Mouse (Mus musculus): ENCODE measurements at regions not wholly inside any gene's neighbourhood (a gene's known extent, or its start where the extent isn't known, plus 50 kb on each side); places are given as distances from the start of the nearest gene placed in this dataset.
"Not testable (repeated sequence)": the region's sequence is repeated elsewhere in the genome, so short reads cannot be mapped to it uniquely, and the experiment has no call there.

GRCm38 (mm10) chrX:105655591-105655990 is 108.5 kb upstream of the Fgf16 start:
- DNase-seq: not testable (repeated sequence)

DNA sequence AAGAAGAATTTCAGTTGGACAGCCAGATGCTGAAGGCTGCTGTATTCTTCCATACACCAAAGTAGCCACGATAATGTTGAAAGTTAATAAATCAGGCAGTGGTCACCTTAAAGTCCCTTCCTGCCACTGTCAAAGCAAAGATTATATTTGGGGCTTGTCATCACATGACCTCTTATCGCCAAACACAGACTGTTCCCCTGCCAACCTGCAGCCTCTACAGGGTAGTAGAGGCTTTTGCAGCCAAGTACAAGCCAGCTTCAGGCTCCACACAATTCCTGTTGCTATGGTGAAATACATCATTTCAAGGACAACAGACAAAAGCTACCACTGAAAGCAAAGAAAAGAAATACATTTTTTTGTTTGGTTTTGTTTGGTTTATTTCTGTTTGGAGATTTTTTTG is 93.5 kb upstream of the Fgf16 start:
- no peak for DNase-seq

DNA sequence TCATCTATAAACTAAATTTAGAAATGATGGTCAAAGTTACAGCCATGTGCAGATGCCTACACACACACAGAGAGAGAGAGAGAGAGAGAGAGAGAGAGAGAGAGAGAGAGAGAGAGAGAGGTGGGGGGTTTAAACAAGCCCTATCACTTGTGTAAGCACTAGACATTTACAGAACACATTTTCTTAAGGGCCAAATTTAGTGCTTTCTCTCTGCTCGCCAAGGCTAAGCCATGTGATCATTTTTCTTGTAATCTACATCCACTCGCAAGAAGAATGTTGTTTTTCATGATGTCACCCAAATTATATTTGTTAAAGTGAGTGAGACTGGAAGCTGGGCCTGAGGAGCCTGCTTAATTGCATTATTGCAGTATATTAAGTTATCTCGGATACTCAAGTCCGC is 92.8 kb upstream of the Fgf16 start:
- no peak for DNase-seq

GRCm38 (mm10) chrX:105674860-105675259 is 89.2 kb upstream of the Fgf16 start:
- DNase-seq: no peak

DNA sequence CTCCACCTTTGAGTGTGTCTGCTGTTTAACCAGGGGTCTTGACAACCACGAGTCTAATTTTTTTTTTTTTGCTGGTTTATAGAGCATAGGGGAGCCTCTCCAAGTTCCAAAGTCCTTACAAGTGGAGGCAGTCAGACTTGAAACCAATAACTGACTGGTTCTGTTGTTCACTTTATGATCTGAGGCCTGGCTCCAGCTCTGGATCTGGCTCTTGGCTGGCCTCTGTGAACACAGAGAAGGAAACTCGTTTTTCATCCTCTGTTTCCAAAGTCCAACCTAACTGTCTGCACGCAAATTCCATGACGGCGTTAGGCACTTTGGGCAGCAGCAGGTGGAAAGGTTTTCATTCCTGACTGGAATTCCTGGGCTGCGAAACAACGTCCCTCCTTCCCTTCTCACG is 80.4 kb upstream of the Fgf16 start:
- DNase-seq: no peak

DNA sequence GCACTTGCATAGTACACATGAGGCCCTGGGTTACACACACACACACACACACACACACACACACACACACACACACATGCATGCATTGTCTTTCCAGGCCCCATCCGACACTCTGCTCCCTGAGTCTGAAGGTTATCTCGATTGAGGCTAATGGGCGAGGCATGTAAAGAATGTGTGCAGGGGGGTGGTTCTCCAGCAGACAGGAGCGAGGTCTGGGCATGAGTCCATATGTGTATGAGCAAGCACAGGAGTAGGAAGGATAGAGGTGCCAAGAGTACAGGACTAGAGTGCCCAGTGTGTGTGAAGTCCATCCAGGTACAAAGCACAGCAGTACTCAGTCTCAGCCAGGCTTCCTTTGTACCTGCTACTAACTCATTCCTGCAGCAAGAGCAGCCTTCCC is 79.6 kb upstream of the Fgf16 start:
- peak; percentile 6 for DNase-seq

GRCm38 (mm10) chrX:105710676-105711241 is 53.3 kb upstream of the Fgf16 start:
- DNase-seq: no peak
